8 mouse cellular contexts compared by ENCODE assay signal in genomic region chr7:67435643-67436339, GRCm38 (mm10).
DNase-seq lines count a peak whose midpoint lies in the region; ATAC-seq lines count a peak whose summit lies in the region.

No protein-coding gene starts in this region.

- H3K9me3 ChIP-seq in intestine, embryonic 16.5 days (ENCODE audit: control insufficient read depth, low read length): no peaks in the 10 kb centered on the region
- H3K9me3 ChIP-seq in neural tube, embryonic 13.5 days: no peaks in the 10 kb centered on the region

- H3K4me2 ChIP-seq in intestine, embryonic 16.5 days (ENCODE audit: low read depth, low read length): no peak overlapping the region
- H3K4me2 ChIP-seq in neural tube, embryonic 13.5 days: no peak overlapping the region

- peak; percentile 46; the same call in 1 of the 2 replicates for ATAC-seq in intestine, embryonic 16.5 days
- ATAC-seq in neural tube, embryonic 13.5 days (ENCODE audit: low read depth): peak; percentile 85

- peaks cover 12% of the 10 kb centered on the region for H3K4me1 ChIP-seq in intestine, embryonic 16.5 days (ENCODE audit: control insufficient read depth, insufficient read depth, low read length)
- H3K4me1 ChIP-seq in neural tube, embryonic 13.5 days (replicated peaks): peaks cover 16% of the 10 kb centered on the region

- H3K9ac ChIP-seq in intestine, embryonic 16.5 days (ENCODE audit: low read depth, low read length): no peak overlapping the region
- no peak overlapping the region for H3K9ac ChIP-seq in neural tube, embryonic 13.5 days

- no peaks in the 10 kb centered on the region for H3K27me3 ChIP-seq in intestine, embryonic 16.5 days (replicated peaks; ENCODE audit: control insufficient read depth, insufficient read depth, low read length)
- H3K27me3 ChIP-seq in neural tube, embryonic 13.5 days: no peaks in the 10 kb centered on the region

- no peaks in the 10 kb centered on the region for H3K36me3 ChIP-seq in intestine, embryonic 16.5 days (ENCODE audit: control insufficient read depth, insufficient read depth, low read length)
- no peaks in the 10 kb centered on the region for H3K36me3 ChIP-seq in neural tube, embryonic 13.5 days

- peak; percentile 66 for DNase-seq in ovary, postnatal 36 days (ENCODE audit: low spot score)
- no peak for DNase-seq in ovary, postnatal 14 days (ENCODE audit: low spot score)
- DNase-seq in gastrocnemius, postnatal 10 days: peak; percentile 39
- DNase-seq in spleen, postnatal 10 days (ENCODE audit: low spot score in 2 of 2): no peak
- no peak for DNase-seq in thymus, postnatal 14 days
- no peak for DNase-seq in embryo, embryonic 10 days (ENCODE audit: low spot score)

- WGBS in intestine, embryonic 16.5 days: 55% methylated on average over 11 of the region's 11 CpGs
- 61% methylated on average over 11 of the region's 11 CpGs for WGBS in neural tube, embryonic 13.5 days

- H3K4me3 ChIP-seq in intestine, embryonic 16.5 days (ENCODE audit: low read length): no peak overlapping the region
- no peak overlapping the region for H3K4me3 ChIP-seq in neural tube, embryonic 13.5 days

- H3K27ac ChIP-seq in intestine, embryonic 16.5 days (ENCODE audit: low read length): no peak overlapping the region; the same call in 1 of the 2 replicates
- peak overlapping the region; percentile 10; the same call in 1 of the 2 replicates for H3K27ac ChIP-seq in neural tube, embryonic 13.5 days (replicated peaks)

Comparison
In these comparisons a context has a peak if more than half of its experiments do, and no peak if none do; other contexts are left out.
1. DNase-seq: peak in ovary, postnatal 36 days (single experiment) and gastrocnemius, postnatal 10 days (single experiment); none in ovary, postnatal 14 days (single experiment), spleen, postnatal 10 days (0 of 2), thymus, postnatal 14 days (single experiment) and embryo, embryonic 10 days (single experiment).